Mouse (Mus musculus): ENCODE results near the gene Scml4. TPM values are rescaled to one million over a fixed set of nuclear protein-coding genes. Genes with fewer than 3 reads are reported as not detected.

The Scml4 gene
- polyA plus RNA-seq, 1 experiment from 2014 or later, result 10.6 TPM

GRCm38 (mm10) chr10:42862806-42863205 lies 2.6 kb downstream of the Scml4 start:
- WGBS, result 79% methylated on average over 4 of the region's 4 CpGs
- Histone ChIP-seq H3K36me3 (no peaks in the 10 kb centered on the region), H3K9ac (0 out of 2 replicates have a peak overlapping the region, but pooled peaks have one; percentile 4), H3K9me3 (no peaks in the 10 kb centered on the region), H3K4me1 (replicated peaks) (peaks cover 47% of the 10 kb centered on the region), H3K27ac (replicated peaks) (no peak overlapping the region), H3K4me3 (no peak overlapping the region), H3K4me2 (peak overlapping the region; percentile 60), H3K27me3 (no peaks in the 10 kb centered on the region)
- no peak for ATAC-seq (ENCODE audit: low FRiP score, low read depth)

GRCm38 (mm10) chr10:42863621-42864391 lies 3.6 kb downstream of the Scml4 start:
- WGBS, result 28% methylated on average over 31 of the region's 31 CpGs
- H3K4me3 ChIP-seq, result peak overlapping the region; percentile 28
- H3K9ac ChIP-seq, result 0 out of 2 replicates have a peak overlapping the region, but pooled peaks have one; percentile 2
- H3K9me3 ChIP-seq, result no peaks in the 10 kb centered on the region
- no peaks in the 10 kb centered on the region for H3K27me3 ChIP-seq
- peaks cover 47% of the 10 kb centered on the region for H3K4me1 ChIP-seq (replicated peaks)
- H3K4me2 ChIP-seq, result peak overlapping the region; percentile 60
- ATAC-seq (ENCODE audit: low FRiP score, low read depth), result peak; percentile 27; the same call in 1 of the 2 replicates
- H3K36me3 ChIP-seq, result no peaks in the 10 kb centered on the region
- H3K27ac ChIP-seq (replicated peaks), result peak overlapping the region; percentile 34

- H3K9me3 ChIP-seq, result no peaks in the 10 kb centered on the region
- 47% methylated on average over 5 of the region's 5 CpGs for WGBS
- no peaks in the 10 kb centered on the region for H3K27me3 ChIP-seq
- no peak for ATAC-seq (ENCODE audit: low FRiP score, low read depth)
- H3K4me2 ChIP-seq, result peak overlapping the region; percentile 60
- no peak overlapping the region for H3K4me3 ChIP-seq
- peaks cover 42% of the 10 kb centered on the region for H3K4me1 ChIP-seq (replicated peaks)
- no peaks in the 10 kb centered on the region for H3K36me3 ChIP-seq
- 0 out of 2 replicates have a peak overlapping the region, but pooled peaks have one; percentile 2 for H3K9ac ChIP-seq
- peak overlapping the region; percentile 34 for H3K27ac ChIP-seq (replicated peaks)
Measured at GRCm38 (mm10) chr10:42864696-42865095, 4.5 kb downstream of the Scml4 start.

GRCm38 (mm10) chr10:42868416-42868815 lies 8.2 kb downstream of the Scml4 start:
- no peak overlapping the region for H3K4me2 ChIP-seq
- 91% methylated on average over 9 of the region's 9 CpGs for WGBS
- no peak for ATAC-seq (ENCODE audit: low FRiP score, low read depth)
- peaks cover 28% of the 10 kb centered on the region for H3K4me1 ChIP-seq (replicated peaks)
- no peaks in the 10 kb centered on the region for H3K36me3 ChIP-seq
- H3K27ac ChIP-seq (replicated peaks), result no peak overlapping the region
- H3K4me3 ChIP-seq, result no peak overlapping the region
- no peak overlapping the region for H3K9ac ChIP-seq
- no peaks in the 10 kb centered on the region for H3K9me3 ChIP-seq
- H3K27me3 ChIP-seq, result no peaks in the 10 kb centered on the region

GRCm38 (mm10) chr10:42869467-42869866 lies 9.3 kb downstream of the Scml4 start:
- Histone ChIP-seq H3K4me3 (no peak overlapping the region), H3K4me1 (replicated peaks) (peaks cover 19% of the 10 kb centered on the region), H3K9me3 (no peaks in the 10 kb centered on the region), H3K36me3 (no peaks in the 10 kb centered on the region), H3K9ac (no peak overlapping the region), H3K4me2 (no peak overlapping the region), H3K27ac (replicated peaks) (no peak overlapping the region), H3K27me3 (no peaks in the 10 kb centered on the region)
- WGBS, result 85% methylated on average over 6 of the region's 6 CpGs
- ATAC-seq (ENCODE audit: low FRiP score, low read depth), result no peak

- H3K9me3 ChIP-seq, result no peaks in the 10 kb centered on the region
- H3K9ac ChIP-seq, result no peak overlapping the region
- H3K4me2 ChIP-seq, result no peak overlapping the region
- no peaks in the 10 kb centered on the region for H3K27me3 ChIP-seq
- H3K27ac ChIP-seq (replicated peaks), result no peak overlapping the region
- H3K36me3 ChIP-seq, result no peaks in the 10 kb centered on the region
- 53% methylated on average over 15 of the region's 15 CpGs for WGBS
- peaks cover 13% of the 10 kb centered on the region for H3K4me1 ChIP-seq (replicated peaks)
- H3K4me3 ChIP-seq, result no peak overlapping the region
- 0 out of 2 replicates have a peak, but pooled peaks have one; percentile 52 for ATAC-seq (ENCODE audit: low FRiP score, low read depth)
Measured at GRCm38 (mm10) chr10:42872269-42873010, 12.3 kb downstream of the Scml4 start.

- H3K9ac ChIP-seq, result no peak overlapping the region
- 76% methylated on average over 7 of the region's 7 CpGs for WGBS
- no peak overlapping the region for H3K4me3 ChIP-seq
- peaks cover 13% of the 10 kb centered on the region for H3K4me1 ChIP-seq (replicated peaks)
- H3K27me3 ChIP-seq, result no peaks in the 10 kb centered on the region
- H3K4me2 ChIP-seq, result no peak overlapping the region
- H3K9me3 ChIP-seq, result no peaks in the 10 kb centered on the region
- no peaks in the 10 kb centered on the region for H3K36me3 ChIP-seq
- no peak for ATAC-seq (ENCODE audit: low FRiP score, low read depth)
- H3K27ac ChIP-seq (replicated peaks), result no peak overlapping the region
Measured at GRCm38 (mm10) chr10:42873077-42873595, 13.0 kb downstream of the Scml4 start.

GRCm38 (mm10) chr10:42876172-42876571 lies 16.0 kb downstream of the Scml4 start:
- Histone ChIP-seq H3K4me3 (no peak overlapping the region), H3K27me3 (no peaks in the 10 kb centered on the region), H3K27ac (replicated peaks) (no peak overlapping the region), H3K36me3 (no peaks in the 10 kb centered on the region), H3K4me1 (replicated peaks) (peaks cover 13% of the 10 kb centered on the region), H3K9ac (no peak overlapping the region), H3K4me2 (no peak overlapping the region), H3K9me3 (no peaks in the 10 kb centered on the region)
- WGBS, result 75% methylated on average over 5 of the region's 5 CpGs
- ATAC-seq (ENCODE audit: low FRiP score, low read depth), result no peak

- 72% methylated on average over 5 of the region's 5 CpGs for WGBS
- H3K27ac ChIP-seq (replicated peaks), result no peak overlapping the region
- H3K4me3 ChIP-seq, result no peak overlapping the region
- ATAC-seq (ENCODE audit: low FRiP score, low read depth), result peak; percentile 49; the same call in 1 of the 2 replicates
- no peaks in the 10 kb centered on the region for H3K36me3 ChIP-seq
- H3K4me1 ChIP-seq (replicated peaks), result no peaks in the 10 kb centered on the region
- no peaks in the 10 kb centered on the region for H3K9me3 ChIP-seq
- H3K9ac ChIP-seq, result no peak overlapping the region
- no peaks in the 10 kb centered on the region for H3K27me3 ChIP-seq
- no peak overlapping the region for H3K4me2 ChIP-seq
Measured at GRCm38 (mm10) chr10:42879269-42879681, 19.1 kb downstream of the Scml4 start.

GRCm38 (mm10) chr10:42879682-42880081 lies 19.5 kb downstream of the Scml4 start:
- H3K4me1 ChIP-seq (replicated peaks), result no peaks in the 10 kb centered on the region
- no peak overlapping the region for H3K9ac ChIP-seq
- no peaks in the 10 kb centered on the region for H3K36me3 ChIP-seq
- no peaks in the 10 kb centered on the region for H3K27me3 ChIP-seq
- no peak for ATAC-seq (ENCODE audit: low FRiP score, low read depth)
- no peak overlapping the region for H3K4me2 ChIP-seq
- H3K4me3 ChIP-seq, result no peak overlapping the region
- 91% methylated on average over 5 of the region's 5 CpGs for WGBS
- no peak overlapping the region for H3K27ac ChIP-seq (replicated peaks)
- no peaks in the 10 kb centered on the region for H3K9me3 ChIP-seq

- Histone ChIP-seq H3K4me1 (replicated peaks) (no peaks in the 10 kb centered on the region), H3K4me2 (no peak overlapping the region), H3K36me3 (no peaks in the 10 kb centered on the region), H3K27ac (replicated peaks) (no peak overlapping the region), H3K4me3 (no peak overlapping the region), H3K9me3 (no peaks in the 10 kb centered on the region), H3K27me3 (no peaks in the 10 kb centered on the region), H3K9ac (no peak overlapping the region)
- no peak for ATAC-seq (ENCODE audit: low FRiP score, low read depth)
- WGBS, result 9% methylated on average over 6 of the region's 6 CpGs
Measured at GRCm38 (mm10) chr10:42887040-42887439, 26.9 kb downstream of the Scml4 start.

- H3K36me3 ChIP-seq, result no peaks in the 10 kb centered on the region
- WGBS, result 91% methylated on average over 5 of the region's 5 CpGs
Measured at GRCm38 (mm10) chr10:42888241-42888640, 28.1 kb downstream of the Scml4 start.

More at GRCm38 (mm10) chr10:42888241-42888640, 28.1 kb downstream of the Scml4 start:
- no peak overlapping the region for H3K4me2 ChIP-seq
- H3K4me1 ChIP-seq (replicated peaks), result no peaks in the 10 kb centered on the region
- H3K9me3 ChIP-seq, result no peaks in the 10 kb centered on the region
- H3K27ac ChIP-seq (replicated peaks), result no peak overlapping the region
- H3K4me3 ChIP-seq, result no peak overlapping the region
- no peak overlapping the region for H3K9ac ChIP-seq
- H3K27me3 ChIP-seq, result no peaks in the 10 kb centered on the region
- ATAC-seq (ENCODE audit: low FRiP score, low read depth), result no peak

Data from hindbrain, embryonic 15.5 days (tissue).